9 mouse cellular contexts compared by ENCODE assay signal in the genomic region with DNA sequence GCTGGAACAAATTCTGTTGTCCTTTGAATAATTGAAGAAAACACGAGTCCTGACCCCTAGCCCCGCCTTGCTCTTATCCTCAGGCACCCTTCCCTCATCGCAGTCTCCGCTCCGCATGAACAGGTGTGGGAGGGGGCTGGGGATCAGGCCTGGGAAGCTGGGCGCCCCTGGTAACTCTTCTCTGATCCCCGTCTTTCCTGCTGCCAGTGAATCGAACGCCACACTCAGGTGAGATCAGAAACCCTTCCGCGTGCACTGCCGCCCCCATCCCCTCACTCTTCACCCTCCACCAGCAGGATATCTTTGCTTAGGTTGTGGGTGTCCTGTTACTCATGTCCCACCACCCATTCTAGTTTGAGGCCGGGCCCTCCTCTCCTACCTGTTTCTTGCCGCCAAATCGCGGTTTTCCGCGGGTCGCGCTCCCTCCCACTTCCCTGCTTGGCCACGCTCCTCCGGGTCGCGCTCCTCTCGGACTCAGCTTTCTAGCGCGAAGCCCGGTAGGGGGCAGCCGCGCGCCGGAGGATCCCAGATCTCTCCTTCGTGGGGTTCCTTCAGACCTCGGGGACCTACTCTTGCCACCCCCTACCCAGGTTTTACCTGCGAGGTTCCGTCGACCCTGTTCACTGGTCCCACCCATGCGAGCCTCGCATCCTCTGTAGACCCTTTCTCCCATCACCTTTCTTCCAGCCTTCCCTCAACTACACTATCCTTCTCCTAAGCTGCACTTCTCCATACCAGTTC. TPM values are rescaled to one million over a fixed set of nuclear protein-coding genes. Genes with fewer than 3 reads are reported as not detected.
DNase-seq lines count a peak whose midpoint lies in the region; ATAC-seq and TF ChIP-seq lines count a peak whose summit lies in the region.
"Had no signal": no experiment of that assay in that cellular context is flagged by ENCODE, and none has a peak within 500 bp of the region (broad histone marks: within the 10 kb centered on the region; RNA-seq: fewer than 3 reads in every experiment).

No protein-coding gene starts in this region.

- 0 out of 4 replicates have a peak, but pooled peaks have one; percentile 11 to 32 for ATAC-seq in hematopoietic stem cell, adult 5-6 weeks (replicated peaks in 1 of 2; ENCODE audit: insufficient read depth in 1 of 2, low FRiP score in 2 of 2, low TSS enrichment in 1 of 2, low read depth in 1 of 2, poor library complexity in 2 of 2, severe bottlenecking in 2 of 2)
- ATAC-seq in lung, embryonic 15.5 days (ENCODE audit: borderline replicate concordance, extremely low read depth, low FRiP score, low TSS enrichment) = no peak

- H3K27ac ChIP-seq in lung, embryonic 15.5 days = no peak overlapping the region

- WGBS in lung, embryonic 15.5 days = 9% methylated on average over 39 of the region's 39 CpGs

- H3K4me1 ChIP-seq in E14TG2a.4 (replicated peaks; ENCODE audit: low read depth, low read length) = peaks cover 81% of the 10 kb centered on the region
- H3K4me1 ChIP-seq in lung, embryonic 15.5 days = peaks cover 46% of the 10 kb centered on the region

- H3K9ac ChIP-seq in lung, embryonic 15.5 days = peak overlapping the region; percentile 52; the same call in 1 of the 2 replicates

- H3K9me3 ChIP-seq in E14TG2a.4 (ENCODE audit: low read length) = no peaks in the 10 kb centered on the region
- no peaks in the 10 kb centered on the region for H3K9me3 ChIP-seq in lung, embryonic 15.5 days

- peak overlapping the region; percentile 83 for H3K4me2 ChIP-seq in lung, embryonic 15.5 days

- peak; percentile 43 for TF ChIP-seq CTCF in E14TG2a.4 (conservative IDR thresholded peaks at IDR 0.05; ENCODE audit: low read length)

- peaks cover 63% of the 10 kb centered on the region for H3K36me3 ChIP-seq in E14TG2a.4 (ENCODE audit: insufficient read depth, low read length)
- peaks cover 6% of the 10 kb centered on the region for H3K36me3 ChIP-seq in lung, embryonic 15.5 days

- peak overlapping the region; percentile 80 for H3K4me3 ChIP-seq in E14TG2a.4 (replicated peaks; ENCODE audit: low read length)
- H3K4me3 ChIP-seq in lung, embryonic 15.5 days = peak overlapping the region; percentile 55

- peak; percentile 88 for DNase-seq in cerebellum, adult 9-10 months
- peak; percentile 68 to 83 for DNase-seq in frontal cortex, postnatal 10 days (ENCODE audit: low spot score in 2 of 2)
- DNase-seq in layer of hippocampus, adult 9-11 months = peak; percentile 71
- DNase-seq in ovary, adult 18-20 months (ENCODE audit: low spot score) = peak; percentile 35
- DNase-seq in thymus, postnatal 4 days = peak; percentile 78

- H3K27me3 ChIP-seq in E14TG2a.4 (ENCODE audit: insufficient read depth, low read length) = 0 out of 2 replicates have a peak, but pooled peaks cover 2% of the 10 kb centered on the region
- peaks cover 9% of the 10 kb centered on the region; the same call in 1 of the 2 replicates for H3K27me3 ChIP-seq in lung, embryonic 15.5 days

RNA-seq across cellular contexts. Expression of a gene that starts 4.0 kb away (rescaled TPM):
- total RNA-seq in hematopoietic stem cell, adult 5-6 weeks (2017) = 10.7 and 43.0 TPM in 2 replicates
- 9.4 and 9.7 TPM in 2 replicates for polyA plus RNA-seq in lung, embryonic 15.5 days (2015; fragmentation: Nextera tagmentation; extraction: Ambion mirVana)

RNA-seq across cellular contexts. Expression of a gene that starts 26.5 kb away (rescaled TPM):
- total RNA-seq in hematopoietic stem cell, adult 5-6 weeks (2017) = not detected in 2 replicates
- 0.14 TPM in 1 of 2 replicates, not detected in the other for polyA plus RNA-seq in lung, embryonic 15.5 days (2015; fragmentation: Nextera tagmentation; extraction: Ambion mirVana)
- total RNA-seq: MEL had no signal

RNA-seq across cellular contexts. Expression of a gene that starts 38.6 kb away (rescaled TPM):
- total RNA-seq in hematopoietic stem cell, adult 5-6 weeks (2017) = not detected in 2 replicates
- not detected in 2 replicates for polyA plus RNA-seq in lung, embryonic 15.5 days (2015; fragmentation: Nextera tagmentation; extraction: Ambion mirVana)

RNA-seq across cellular contexts. Expression of a gene that starts 48.3 kb away (rescaled TPM):
- not detected in 2 replicates for total RNA-seq in hematopoietic stem cell, adult 5-6 weeks (2017)
- polyA plus RNA-seq in lung, embryonic 15.5 days (2015; fragmentation: Nextera tagmentation; extraction: Ambion mirVana) = not detected in 2 replicates
- total RNA-seq: MEL had no signal

RNA-seq across cellular contexts. Expression of a gene that starts 48.8 kb away (rescaled TPM):
- total RNA-seq in hematopoietic stem cell, adult 5-6 weeks (2017) = 6.9 and 13.6 TPM in 2 replicates
- polyA plus RNA-seq in lung, embryonic 15.5 days (2015; fragmentation: Nextera tagmentation; extraction: Ambion mirVana) = 77.9 and 79.8 TPM in 2 replicates
- total RNA-seq: MEL had no signal

Comparison
In these comparisons a context has a peak if more than half of its experiments do, and no peak if none do; other contexts are left out.
1. DNase-seq: peak in every context shown above with its lines; median percentile 88 in cerebellum, adult 9-10 months; 78 in thymus, postnatal 4 days; 76 in frontal cortex, postnatal 10 days; 71 in layer of hippocampus, adult 9-11 months; 35 in ovary, adult 18-20 months.